Mouse (Mus musculus) layer of hippocampus, postnatal 25 days (tissue): ENCODE data around the gene Vps35l. TPM values are rescaled to one million over a fixed set of nuclear protein-coding genes. Genes with fewer than 3 reads are reported as not detected.
A peak's percentile ranks its signal among the peaks of the same experiment; 100 is the strongest.

Source experiments
- DNase-seq, 2 experiments: peaks; one replicate each; pipeline ENCODE4 v3.0.0; 2022; ENCODE audit warnings: mixed read lengths in 2 of 2, low spot score in 1 of 2; ENCODE audit errors: extremely low spot score in 1 of 2
- total RNA-seq, 2 experiments: library from RNA; stranded (reverse); gene quantifications; 2 replicates each; pipeline ENCODE4 v1.2.3; 2021

The Vps35l gene
- total RNA-seq, 2 experiments from 2014 or later: 62.8 to 68.5 TPM

DNA sequence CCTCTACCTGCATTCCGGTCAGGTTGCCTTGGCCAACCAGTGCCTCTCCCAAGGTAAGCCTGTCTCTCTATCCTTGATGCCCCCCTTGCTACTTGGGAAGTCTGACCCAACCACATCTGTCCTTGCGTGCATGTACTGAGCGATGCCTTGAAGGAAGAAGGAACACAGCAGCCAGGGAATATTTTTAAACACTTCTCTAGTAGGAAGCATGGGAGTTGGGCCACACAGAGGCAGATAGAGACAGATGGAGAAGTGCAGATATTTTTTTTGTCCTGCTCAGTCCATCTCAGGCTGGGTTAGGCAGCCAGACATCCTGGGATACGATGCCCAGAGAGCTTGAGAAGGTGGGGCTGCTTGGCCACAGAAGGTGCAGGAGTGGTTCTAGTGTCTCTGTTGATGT lies 73.6 kb downstream of the Vps35l start:
- DNase-seq: no peak

GRCm38 (mm10) chr7:118816275-118816674 lies 76.2 kb downstream of the Vps35l start:
- no peak for DNase-seq

DNA sequence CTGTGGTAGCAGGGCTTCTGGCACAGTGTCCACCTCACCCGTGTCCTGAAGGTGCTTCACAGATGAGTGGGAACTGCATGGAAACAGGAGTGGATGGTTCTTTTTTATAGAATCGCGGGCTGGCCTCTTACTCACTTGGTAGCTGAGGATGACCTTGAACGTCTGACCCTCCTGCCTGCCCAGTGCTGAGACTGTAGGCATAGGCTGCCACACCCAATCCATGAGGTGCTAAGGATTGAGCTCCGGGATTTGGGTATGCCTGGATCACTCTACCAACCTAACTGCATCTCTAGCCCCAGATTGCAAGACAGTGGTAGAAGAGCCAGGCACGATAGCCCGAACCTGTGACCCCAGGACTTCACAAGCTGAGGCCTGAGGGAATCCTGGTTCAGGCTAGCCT lies 77.7 kb downstream of the Vps35l start:
- no peak for DNase-seq

- DNase-seq: no peak
Measured at GRCm38 (mm10) chr7:118819666-118820065, 79.6 kb downstream of the Vps35l start.

GRCm38 (mm10) chr7:118821356-118821755 lies 81.3 kb downstream of the Vps35l start:
- DNase-seq: no peak

- no peak for DNase-seq
Measured at GRCm38 (mm10) chr7:118821887-118822556, 82.0 kb downstream of the Vps35l start.

DNA sequence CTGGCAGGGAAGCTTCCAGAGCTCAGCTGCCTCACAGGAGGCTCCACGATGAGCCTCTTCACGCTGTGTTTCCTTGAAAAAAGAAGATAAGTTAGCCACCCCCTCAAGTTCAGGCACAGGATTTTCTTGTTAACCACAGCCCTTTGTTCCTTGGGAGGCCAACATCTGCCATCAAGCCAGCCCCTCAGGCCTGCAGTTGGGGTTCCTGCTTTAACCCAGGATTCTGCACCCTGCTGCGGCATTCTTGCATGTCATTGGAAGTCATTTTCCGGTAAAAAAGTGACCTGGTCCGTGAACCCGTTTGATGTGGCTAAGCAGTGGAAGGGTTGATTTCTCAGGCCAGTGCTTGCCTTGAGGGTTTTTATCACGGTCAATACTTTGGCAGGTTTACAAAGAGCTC lies 84.4 kb downstream of the Vps35l start:
- DNase-seq: no peak

DNA sequence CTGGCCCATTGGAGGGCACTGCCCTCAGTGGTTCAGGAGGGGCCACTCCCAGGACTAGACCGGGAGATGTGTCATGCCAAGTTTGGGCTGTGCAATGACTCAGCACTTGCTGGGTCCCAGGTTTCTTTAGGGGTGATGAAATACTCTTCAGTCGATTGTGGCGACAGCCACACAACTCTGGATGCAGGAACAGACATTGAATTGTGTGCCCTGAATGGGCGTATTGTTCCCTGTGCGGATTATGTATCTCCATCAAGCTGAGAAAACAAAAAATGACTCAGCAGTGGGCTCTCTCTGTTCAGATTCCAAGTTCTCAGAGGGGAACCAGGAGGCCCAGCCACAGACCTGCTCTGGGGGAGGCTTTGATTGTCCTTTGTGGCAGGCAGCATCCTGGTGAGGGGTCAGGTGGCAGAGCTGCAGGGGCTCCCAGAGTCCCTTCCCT lies 88.0 kb downstream of the Vps35l start:
- no peak for DNase-seq

DNA sequence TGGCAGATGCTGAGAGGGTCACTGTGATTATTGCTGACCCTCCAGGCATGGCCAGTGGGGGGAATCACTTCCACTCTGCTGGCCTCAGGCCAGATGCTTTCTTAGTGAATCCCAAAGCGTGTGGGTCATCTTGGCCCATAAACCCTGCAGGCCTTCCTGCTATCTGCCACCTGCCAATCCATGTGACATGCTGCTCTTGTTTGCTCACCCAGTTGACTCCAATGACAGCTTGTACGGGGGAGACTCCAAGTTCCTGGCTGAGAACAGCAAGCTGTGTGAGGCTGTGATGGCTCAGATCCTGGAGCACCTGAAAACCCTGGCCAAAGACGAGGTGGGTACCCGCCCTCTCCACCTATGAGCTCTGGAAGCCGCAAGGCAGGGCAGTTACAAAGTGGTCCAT lies 97.9 kb downstream of the Vps35l start:
- DNase-seq: no peak

GRCm38 (mm10) chr7:118841030-118841745 lies 101.2 kb downstream of the Vps35l start:
- peak in 1 of 2 experiments; percentile 39 for DNase-seq

GRCm38 (mm10) chr7:118841796-118842195 lies 101.8 kb downstream of the Vps35l start:
- DNase-seq: no peak

DNA sequence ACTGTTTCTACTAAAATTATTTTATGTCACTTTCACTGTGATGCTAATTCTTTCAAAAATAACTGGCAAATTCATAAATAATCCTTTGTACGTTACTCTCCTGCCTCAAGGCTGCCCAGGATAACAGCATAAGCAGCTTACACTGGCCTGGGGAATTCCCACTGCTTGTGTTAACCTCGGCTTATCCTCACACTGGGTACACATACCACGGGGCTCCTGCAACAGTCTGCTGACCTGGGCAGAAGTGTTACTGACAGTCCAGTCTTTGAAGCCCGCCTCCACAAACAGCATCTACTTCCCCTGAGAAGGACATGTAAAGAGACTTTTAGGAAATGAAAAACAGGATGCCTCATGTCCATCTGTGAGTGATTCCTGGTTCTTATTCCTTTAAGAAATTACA lies 102.9 kb downstream of the Vps35l start:
- DNase-seq: no peak

- no peak for DNase-seq
Measured at GRCm38 (mm10) chr7:118845141-118845540, 105.1 kb downstream of the Vps35l start.

GRCm38 (mm10) chr7:118846329-118846728 lies 106.3 kb downstream of the Vps35l start:
- DNase-seq: no peak

GRCm38 (mm10) chr7:118848796-118849195 lies 108.8 kb downstream of the Vps35l start:
- DNase-seq: peak in 1 of 2 experiments; percentile 0

DNA sequence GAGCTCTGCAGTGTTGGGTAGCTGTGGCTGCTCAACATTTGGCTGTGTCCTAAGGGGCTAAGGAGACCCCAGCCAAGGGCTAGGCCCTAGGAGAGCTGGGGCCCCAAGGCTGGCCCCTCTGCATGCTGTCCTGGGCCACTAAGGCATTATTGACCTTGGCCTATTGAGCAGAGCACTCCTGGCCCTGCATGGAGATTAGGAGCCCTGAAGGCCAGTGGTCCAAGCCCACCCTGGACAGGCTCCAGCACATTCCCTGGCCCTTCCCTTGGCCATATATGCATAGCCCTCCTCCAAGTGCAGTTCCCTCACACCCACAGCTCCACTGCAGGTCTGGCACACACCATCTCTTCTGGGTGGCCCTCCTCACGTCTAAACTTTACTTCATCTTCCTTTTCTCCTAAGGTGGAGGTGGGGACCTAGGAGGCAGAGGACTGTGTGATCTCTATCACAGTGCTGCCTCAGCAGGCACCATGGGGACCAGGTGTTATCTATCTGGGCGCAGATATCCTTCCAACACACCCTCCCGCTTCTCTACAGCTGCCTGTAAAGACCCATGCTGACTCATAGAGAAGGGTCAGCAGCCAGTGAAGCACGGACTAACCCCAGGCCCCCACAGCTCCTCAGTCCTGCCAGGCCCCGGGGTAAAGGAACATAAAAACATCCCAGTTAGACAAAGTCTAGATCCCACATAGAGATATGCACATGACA lies 109.7 kb downstream of the Vps35l start:
- peak in 1 of 2 experiments; percentile 1 for DNase-seq

GRCm38 (mm10) chr7:118850676-118851290 lies 110.8 kb downstream of the Vps35l start:
- peak in 1 of 2 experiments; percentile 20 for DNase-seq

- DNase-seq: peak in 1 of 2 experiments; percentile 9
Measured at GRCm38 (mm10) chr7:118851571-118851970, 111.5 kb downstream of the Vps35l start.

- DNase-seq: no peak
Measured at GRCm38 (mm10) chr7:118852611-118853010, 112.6 kb downstream of the Vps35l start.

- DNase-seq: no peak
Measured at GRCm38 (mm10) chr7:118854606-118855005, 114.6 kb downstream of the Vps35l start.
